Mouse (Mus musculus) ES-Bruce4 (cell line): ENCODE results near the gene Il18. TPM values are rescaled to one million over a fixed set of nuclear protein-coding genes. Genes with fewer than 3 reads are reported as not detected.

Source experiments
- H3K27ac ChIP-seq: 2 replicates; pipeline ENCODE4 v1.5.1; 2012; ENCODE audit warnings: low read length, inconsistent platforms; ENCODE audit not compliant: insufficient read depth
- H3K27me3 ChIP-seq: 2 replicates; pipeline ENCODE4 v1.6.1; 2012; ENCODE audit warnings: mild to moderate bottlenecking, low read length, inconsistent platforms; ENCODE audit not compliant: control insufficient read depth, poor library complexity, insufficient read depth, severe bottlenecking
- H3K36me3 ChIP-seq: 2 replicates; pipeline ENCODE4 v1.6.1; 2012; ENCODE audit warnings: inconsistent platforms, mild to moderate bottlenecking, low read length, moderate library complexity; ENCODE audit not compliant: control insufficient read depth, poor library complexity, insufficient read depth, severe bottlenecking
- H3K4me1 ChIP-seq: one replicate; pipeline ENCODE4 v1.8.1; 2011; ENCODE audit warnings: low read length; ENCODE audit not compliant: control insufficient read depth, insufficient read depth
- H3K4me3 ChIP-seq: 2 replicates; pipeline ENCODE4 v1.5.1; 2011; ENCODE audit warnings: low read depth, mild to moderate bottlenecking, low read length
- H3K9ac ChIP-seq: 2 replicates; pipeline ENCODE4 v1.6.1; 2012; ENCODE audit warnings: low read depth, mild to moderate bottlenecking, inconsistent platforms; ENCODE audit not compliant: poor library complexity, severe bottlenecking
- H3K9me3 ChIP-seq: replicated peaks from 2 replicates; pipeline ENCODE4 v1.6.1; 2012; ENCODE audit warnings: mild to moderate bottlenecking, low read length, inconsistent platforms; ENCODE audit not compliant: control insufficient read depth, poor library complexity, insufficient read depth, severe bottlenecking
- CTCF ChIP-seq: IDR thresholded peaks from one replicate; pipeline ENCODE4 v1.8.1; 2011; ENCODE audit warnings: low read depth, low read length
- EP300 ChIP-seq: IDR thresholded peaks from 2 replicates; pipeline ENCODE4 v1.6.1; 2011; ENCODE audit warnings: low read depth, low read length; ENCODE audit not compliant: insufficient read depth
- POLR2A ChIP-seq: IDR thresholded peaks from one replicate; pipeline ENCODE4 v1.8.1; 2011; ENCODE audit warnings: low read length; ENCODE audit not compliant: insufficient read depth
- polyA plus RNA-seq: library from polyadenylated mRNA; stranded (reverse); fragments of >200 nt; gene quantifications from 2 replicates; pipeline ENCODE4 v1.2.4, GENCODE M21; 2011; ENCODE audit warnings: low read depth; ENCODE audit not compliant: missing spikeins, insufficient read depth, insufficient read length

The Il18 gene
- polyA plus RNA-seq, 1 experiment = 1.2 TPM

DNA sequence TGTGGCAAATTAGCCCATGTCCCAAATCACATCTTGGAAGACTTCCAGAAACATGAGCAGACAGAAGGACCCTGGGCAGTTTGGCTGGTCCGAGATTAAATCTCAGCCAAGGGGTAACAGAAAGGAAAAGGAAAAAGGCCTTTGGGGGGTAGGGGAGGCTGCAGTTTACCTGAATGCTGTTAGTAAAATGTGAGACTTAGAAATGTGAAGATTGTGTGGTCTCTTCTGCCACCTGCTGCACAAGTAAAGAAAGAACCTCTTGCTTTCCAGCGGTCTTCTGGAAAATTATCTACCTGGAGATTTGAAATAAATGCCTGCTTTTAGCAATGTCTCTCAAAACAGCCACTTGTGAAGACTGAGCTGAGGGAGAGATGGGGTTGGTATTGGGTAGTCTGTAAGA lies 23.7 kb upstream of the Il18 start:
- no peaks in the 10 kb centered on the region for H3K27me3 ChIP-seq
- H3K9ac ChIP-seq = no peak overlapping the region
- no peaks in the 10 kb centered on the region for H3K4me1 ChIP-seq
- H3K4me3 ChIP-seq = no peak overlapping the region
- H3K36me3 ChIP-seq = no peaks in the 10 kb centered on the region
- no peak overlapping the region for H3K27ac ChIP-seq
- no peak for TF ChIP-seq POLR2A
- TF ChIP-seq EP300 = no peak
- no peak for TF ChIP-seq CTCF
- H3K9me3 ChIP-seq = no peaks in the 10 kb centered on the region

- Histone ChIP-seq H3K9me3 (no peaks in the 10 kb centered on the region), H3K27ac (no peak overlapping the region)
- TF ChIP-seq POLR2A (no peak), CTCF (no peak), EP300 (no peak)
Observed at GRCm38 (mm10) chr9:50533328-50533727, 21.3 kb upstream of the Il18 start.

DNA sequence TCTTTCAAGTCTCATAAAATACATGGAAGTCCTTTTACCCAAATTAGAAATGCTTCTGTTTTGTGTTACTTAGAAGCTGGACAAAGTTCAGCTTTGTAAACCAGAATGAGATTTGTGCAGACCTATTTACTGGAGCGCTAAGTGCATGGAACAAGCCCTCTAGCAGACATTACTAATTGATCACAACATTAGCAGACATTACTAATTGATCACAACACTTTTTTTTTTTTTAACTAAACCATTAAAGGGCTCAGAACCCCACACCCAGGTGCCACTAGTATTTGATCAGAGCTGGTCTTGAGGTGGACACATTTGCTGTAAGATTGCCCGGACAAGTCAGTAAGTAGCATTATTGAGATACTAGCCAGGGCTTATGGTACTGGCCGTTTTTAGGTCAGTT lies 20.8 kb upstream of the Il18 start:
- Histone ChIP-seq H3K4me1 (no peaks in the 10 kb centered on the region), H3K4me3 (no peak overlapping the region), H3K9ac (no peak overlapping the region), H3K9me3 (no peaks in the 10 kb centered on the region), H3K36me3 (no peaks in the 10 kb centered on the region), H3K27ac (no peak overlapping the region), H3K27me3 (no peaks in the 10 kb centered on the region)
- TF ChIP-seq EP300 (no peak), CTCF (no peak), POLR2A (no peak)

More at GRCm38 (mm10) chr9:50533328-50533727, 21.3 kb upstream of the Il18 start:
- no peaks in the 10 kb centered on the region for H3K36me3 ChIP-seq
- H3K9ac ChIP-seq = no peak overlapping the region
- H3K4me1 ChIP-seq = no peaks in the 10 kb centered on the region
- H3K4me3 ChIP-seq = no peak overlapping the region
- H3K27me3 ChIP-seq = no peaks in the 10 kb centered on the region

- no peak for TF ChIP-seq POLR2A
- no peak for TF ChIP-seq EP300
- no peak for TF ChIP-seq CTCF
- Histone ChIP-seq H3K27me3 (no peaks in the 10 kb centered on the region), H3K9ac (no peak overlapping the region), H3K4me3 (no peak overlapping the region), H3K9me3 (no peaks in the 10 kb centered on the region), H3K27ac (no peak overlapping the region), H3K36me3 (no peaks in the 10 kb centered on the region), H3K4me1 (no peaks in the 10 kb centered on the region)
Observed at GRCm38 (mm10) chr9:50535930-50536329, 18.7 kb upstream of the Il18 start.

DNA sequence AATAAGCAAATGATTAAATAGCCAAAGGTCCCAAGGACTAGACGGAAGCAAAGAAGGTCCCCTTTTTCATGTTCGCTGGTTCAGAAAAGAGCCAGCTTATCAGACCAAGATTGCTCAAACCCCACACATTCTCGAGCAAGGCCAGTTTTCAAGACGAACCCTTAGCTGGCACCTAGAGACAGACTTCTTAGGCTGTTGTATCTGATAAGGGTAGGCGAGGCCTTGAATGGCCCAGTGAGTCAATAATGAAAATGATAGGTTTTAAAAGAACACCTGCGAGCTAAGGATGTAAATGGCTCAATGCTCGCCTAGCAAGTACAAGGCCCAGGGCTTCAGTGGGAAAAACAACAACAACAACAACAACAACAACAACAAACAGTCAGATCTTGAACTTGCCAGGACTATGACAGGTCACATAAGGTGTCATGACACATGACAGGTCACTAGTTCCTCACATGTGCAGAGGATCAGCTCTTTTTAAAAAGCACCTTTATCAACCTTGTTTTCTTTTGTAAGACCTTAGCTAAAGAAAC lies 18.0 kb upstream of the Il18 start:
- Histone ChIP-seq H3K9ac (no peak overlapping the region), H3K36me3 (no peaks in the 10 kb centered on the region), H3K9me3 (no peaks in the 10 kb centered on the region), H3K27me3 (no peaks in the 10 kb centered on the region), H3K27ac (no peak overlapping the region), H3K4me3 (no peak overlapping the region), H3K4me1 (no peaks in the 10 kb centered on the region)
- no peak for TF ChIP-seq CTCF
- TF ChIP-seq POLR2A = no peak
- TF ChIP-seq EP300 = no peak

DNA sequence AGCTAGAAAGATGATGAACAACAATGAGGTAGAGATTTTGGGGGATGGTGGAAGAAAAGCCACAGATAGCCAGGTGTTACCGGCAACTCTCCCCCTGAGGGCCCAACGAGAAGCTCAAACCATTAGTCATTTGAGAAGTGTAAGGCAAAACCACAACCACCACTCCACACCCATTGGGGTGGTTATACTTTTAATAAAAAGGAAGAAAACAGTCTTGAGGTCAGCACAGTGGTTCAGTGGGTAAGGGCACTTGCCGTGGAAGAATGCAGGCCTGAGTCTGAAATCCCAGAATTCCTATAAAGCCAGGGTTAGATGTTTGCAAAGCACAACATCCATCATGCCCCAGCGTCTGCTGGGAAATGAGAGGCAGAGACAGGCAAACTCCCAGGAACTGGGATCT lies 17.3 kb upstream of the Il18 start:
- H3K4me3 ChIP-seq = no peak overlapping the region
- H3K36me3 ChIP-seq = no peaks in the 10 kb centered on the region
- H3K9me3 ChIP-seq = no peaks in the 10 kb centered on the region; the same call in 1 of the 2 replicates
- H3K4me1 ChIP-seq = no peaks in the 10 kb centered on the region
- H3K9ac ChIP-seq = no peak overlapping the region
- no peaks in the 10 kb centered on the region for H3K27me3 ChIP-seq
- no peak overlapping the region for H3K27ac ChIP-seq
- TF ChIP-seq CTCF = no peak
- no peak for TF ChIP-seq POLR2A
- TF ChIP-seq EP300 = no peak
